In genomic region chr9:82814536-82814935, GRCm38 (mm10) we compare ENCODE assay signal across 13 mouse cellular contexts. TPM values are rescaled to one million over a fixed set of nuclear protein-coding genes. Genes with fewer than 3 reads are reported as not detected.
DNase-seq lines count a peak whose midpoint lies in the region; ATAC-seq and TF ChIP-seq lines count a peak whose summit lies in the region.
"Had no signal": no experiment of that assay in that cellular context is flagged by ENCODE, and none has a peak within 500 bp of the region (broad histone marks: within the 10 kb centered on the region; RNA-seq: fewer than 3 reads in every experiment).

No protein-coding gene starts in this region.

- WGBS in liver, postnatal 0 days (ENCODE audit: insufficient replicate concordance): 48% methylated on average over 3 of the region's 3 CpGs

- H3K27me3 ChIP-seq in liver, postnatal 0 days (ENCODE audit: insufficient read depth, low read length): no peaks in the 10 kb centered on the region
- H3K27me3 ChIP-seq: liver, embryonic 15.5 days had no signal

- no peak for DNase-seq in gastrocnemius, adult 2 months
- DNase-seq in gastrocnemius, postnatal 4 days (ENCODE audit: low spot score in 2 of 2): no peak
- DNase-seq in liver, postnatal 0 days: no peak
- DNase-seq in liver: no peak
- peak; percentile 74 for DNase-seq in retina, embryonic 14.5 days (ENCODE audit: low spot score)
- DNase-seq in adrenal gland, adult 8-10 months: no peak
- no peak for DNase-seq in layer of hippocampus, postnatal 10 days (ENCODE audit: low spot score in 2 of 2)
- DNase-seq: kidney, postnatal 4 days; right cerebral cortex, postnatal 25 days had no signal

- H3K4me2 ChIP-seq in liver, postnatal 0 days (ENCODE audit: low read depth, low read length): no peak overlapping the region
- H3K4me2 ChIP-seq: heart, embryonic 11.5 days; liver, embryonic 15.5 days had no signal

- no peak overlapping the region for H3K4me3 ChIP-seq in gastrocnemius, adult 2 months
- H3K4me3 ChIP-seq in liver, postnatal 0 days (ENCODE audit: low read depth, low read length): no peak overlapping the region
- H3K4me3 ChIP-seq in cortical plate, adult 2 months (ENCODE audit: insufficient read depth, low read length): no peak overlapping the region
- H3K4me3 ChIP-seq: erythroblast, embryonic 14.5 days; liver, embryonic 15.5 days had no signal

- no peak overlapping the region for H3K27ac ChIP-seq in gastrocnemius, adult 2 months
- no peak overlapping the region for H3K27ac ChIP-seq in liver, postnatal 0 days (ENCODE audit: low read depth)
- no peak overlapping the region for H3K27ac ChIP-seq in cortical plate, adult 2 months (ENCODE audit: insufficient read depth, low read length)
- H3K27ac ChIP-seq: liver, embryonic 15.5 days had no signal

- H3K9me3 ChIP-seq in liver, postnatal 0 days (ENCODE audit: low read length): no peaks in the 10 kb centered on the region
- H3K9me3 ChIP-seq: liver, embryonic 15.5 days had no signal

- no peak for TF ChIP-seq POLR2A in cortical plate, adult 2 months (IDR thresholded peaks at IDR 0.05; ENCODE audit: extremely low read depth, insufficient read depth, low read length)

- peak; percentile 42 for TF ChIP-seq CTCF in gastrocnemius, adult 2 months (IDR thresholded peaks at IDR 0.05)
- peak; percentile 35; the same call in 1 of the 2 replicates for TF ChIP-seq CTCF in liver, postnatal 0 days (IDR thresholded peaks at IDR 0.05; ENCODE audit: low read depth)
- TF ChIP-seq CTCF in cortical plate, adult 2 months (IDR thresholded peaks at IDR 0.05; ENCODE audit: extremely low read depth, insufficient read depth, low read length): peak; percentile 62

- H3K4me1 ChIP-seq in liver, postnatal 0 days (ENCODE audit: insufficient read depth): no peaks in the 10 kb centered on the region
- H3K4me1 ChIP-seq in cortical plate, adult 2 months (ENCODE audit: control insufficient read depth, insufficient read depth, low read length): no peaks in the 10 kb centered on the region
- H3K4me1 ChIP-seq: liver, embryonic 15.5 days had no signal

- ATAC-seq in liver, postnatal 0 days: no peak

- no peak for TF ChIP-seq EP300 in liver, postnatal 0 days (IDR thresholded peaks at IDR 0.05; ENCODE audit: low read depth)

- intact Hi-C loops in gastrocnemius, adult 2 months (cut with DNase I): no loop called here

- H3K9ac ChIP-seq in liver, postnatal 0 days (replicated peaks): no peak overlapping the region
- H3K9ac ChIP-seq: liver, embryonic 15.5 days had no signal

- H3K36me3 ChIP-seq in liver, postnatal 0 days (replicated peaks; ENCODE audit: insufficient read depth, low read length): no peaks in the 10 kb centered on the region
- H3K36me3 ChIP-seq: liver, embryonic 15.5 days had no signal

RNA-seq across cellular contexts. Expression of gene Irak1bp1, which starts 14.8 kb away (rescaled TPM):
- 1 to 10 TPM; 2.1 to 2.3 TPM for total RNA-seq in gastrocnemius, adult 2 months (2021)
- 1 to 10 TPM; 3.0 to 3.9 TPM for total RNA-seq in gastrocnemius, postnatal 4 days (2021)
- 1.2 and 1.4 TPM in 2 replicates for polyA plus RNA-seq in liver, postnatal 0 days (2015; fragmentation: Nextera tagmentation; extraction: Ambion mirVana)
- 22.6 and 24.2 TPM in 2 replicates for polyA plus RNA-seq in cortical plate, adult 2 months (2012; rRNA removed)
- total RNA-seq in adrenal gland, adult 8-10 months (2022): 1 to 10 TPM; 4.1 to 7.3 (median 5.4) TPM
- total RNA-seq in layer of hippocampus, postnatal 10 days (2021): 10 to 100 TPM; 23.7 to 28.7 TPM
- polyA plus RNA-seq: erythroblast, embryonic 14.5 days had no signal
